Mouse (Mus musculus): ENCODE measurements around the gene Fgfr2.

Gene Fgfr2

GRCm38 (mm10) chr7:130593375-130594239, 2529.5 kb downstream of the Fgfr2 start:
- CTCF ChIA-PET = interaction anchor here (0.6 to 0.7 kb wide), 2 partner anchors 9 to 26 kb away, joined by 3 to 4 read pairs; no protein-coding TSS in a partner anchor

- CTCF ChIA-PET = interaction anchor here (0.7 kb wide), 1 partner anchor 10 kb away, joined by 3 read pairs; no protein-coding TSS in a partner anchor
These were observed 2530.2 kb downstream of the Fgfr2 start for GRCm38 (mm10) chr7:130592975-130593374.

GRCm38 (mm10) chr7:130590845-130591437, 2532.2 kb downstream of the Fgfr2 start:
- CTCF ChIA-PET = no interaction called here

- CTCF ChIA-PET = no interaction called here
These were observed 2532.9 kb downstream of the Fgfr2 start for GRCm38 (mm10) chr7:130590081-130590828.

- CTCF ChIA-PET = interaction anchor here (0.6 kb wide), 1 partner anchor 167 kb away, joined by 5 read pairs; no protein-coding TSS in a partner anchor
These were observed 2536.6 kb downstream of the Fgfr2 start for GRCm38 (mm10) chr7:130586521-130587072.

GRCm38 (mm10) chr7:130578607-130579006, 2544.5 kb downstream of the Fgfr2 start:
- CTCF ChIA-PET = no interaction called here

GRCm38 (mm10) chr7:130578066-130578465, 2545.1 kb downstream of the Fgfr2 start:
- CTCF ChIA-PET = interaction anchor here (0.6 kb wide), 1 partner anchor 47 kb away, joined by 19 read pairs; no protein-coding TSS in a partner anchor

GRCm38 (mm10) chr7:130577388-130578003, 2545.7 kb downstream of the Fgfr2 start, which contains the start of gene Tacc2:
Gene Tacc2 (plus strand): TSS chr7:130577438.
- CTCF ChIA-PET = interaction anchor here (0.6 kb wide), 1 partner anchor 47 kb away, joined by 19 read pairs; no protein-coding TSS in a partner anchor

GRCm38 (mm10) chr7:130576981-130577380, 2546.2 kb downstream of the Fgfr2 start:
- CTCF ChIA-PET = no interaction called here

- CTCF ChIA-PET = no interaction called here
These were observed 2548.7 kb downstream of the Fgfr2 start for GRCm38 (mm10) chr7:130574211-130574991.

- CTCF ChIA-PET = no interaction called here
These were observed 2549.4 kb downstream of the Fgfr2 start for GRCm38 (mm10) chr7:130573746-130574145.

GRCm38 (mm10) chr7:130572821-130573220, 2550.3 kb downstream of the Fgfr2 start, which contains the start of gene Nsmce4a:
Gene Nsmce4a (minus strand): TSS chr7:130573118.
- CTCF ChIA-PET = no interaction called here

- CTCF ChIA-PET = no interaction called here
These were observed 2552.7 kb downstream of the Fgfr2 start for GRCm38 (mm10) chr7:130570472-130570871.

GRCm38 (mm10) chr7:130568783-130569436, 2554.2 kb downstream of the Fgfr2 start:
- CTCF ChIA-PET = no interaction called here

- CTCF ChIA-PET = no interaction called here
These were observed 2558.6 kb downstream of the Fgfr2 start for GRCm38 (mm10) chr7:130564596-130564995.

GRCm38 (mm10) chr7:130563880-130564279, 2559.3 kb downstream of the Fgfr2 start:
- CTCF ChIA-PET = no interaction called here

GRCm38 (mm10) chr7:130563276-130563675, 2559.9 kb downstream of the Fgfr2 start:
- CTCF ChIA-PET = no interaction called here

GRCm38 (mm10) chr7:130560933-130561332, 2562.2 kb downstream of the Fgfr2 start:
- CTCF ChIA-PET = no interaction called here

- CTCF ChIA-PET = no interaction called here
These were observed 2564.6 kb downstream of the Fgfr2 start for GRCm38 (mm10) chr7:130558592-130558991.

- CTCF ChIA-PET = no interaction called here
These were observed 2567.6 kb downstream of the Fgfr2 start for GRCm38 (mm10) chr7:130555597-130555996.
